Mouse (Mus musculus): ENCODE data around the gene Tarbp2. TPM values are rescaled to one million over a fixed set of nuclear protein-coding genes. Genes with fewer than 3 reads are reported as not detected.

The Tarbp2 gene
- polyA plus RNA-seq, 1 experiment from 2014 or later: 68.5 TPM

GRCm38 (mm10) chr15:102546246-102546645 is 28.3 kb downstream of the Tarbp2 start:
- Histone ChIP-seq H3K9ac (ENCODE audit: low read depth, low read length) (no peak overlapping the region), H3K4me2 (ENCODE audit: low read depth, low read length) (no peak overlapping the region), H3K36me3 (ENCODE audit: control insufficient read depth, insufficient read depth, low read length) (peaks cover 74% of the 10 kb centered on the region), H3K27ac (replicated peaks; ENCODE audit: low read depth, low read length) (no peak overlapping the region), H3K9me3 (ENCODE audit: control insufficient read depth, low read length) (no peaks in the 10 kb centered on the region), H3K4me3 (ENCODE audit: low read depth, low read length) (no peak overlapping the region), H3K27me3 (replicated peaks; ENCODE audit: control insufficient read depth, insufficient read depth, low read length) (no peaks in the 10 kb centered on the region), H3K4me1 (ENCODE audit: control insufficient read depth, insufficient read depth, low read length) (no peaks in the 10 kb centered on the region)
- DNase-seq (ENCODE audit: low spot score) (no peak), ATAC-seq (ENCODE audit: low read depth) (no peak)
- WGBS: 88% methylated on average over 3 of the region's 3 CpGs

DNA sequence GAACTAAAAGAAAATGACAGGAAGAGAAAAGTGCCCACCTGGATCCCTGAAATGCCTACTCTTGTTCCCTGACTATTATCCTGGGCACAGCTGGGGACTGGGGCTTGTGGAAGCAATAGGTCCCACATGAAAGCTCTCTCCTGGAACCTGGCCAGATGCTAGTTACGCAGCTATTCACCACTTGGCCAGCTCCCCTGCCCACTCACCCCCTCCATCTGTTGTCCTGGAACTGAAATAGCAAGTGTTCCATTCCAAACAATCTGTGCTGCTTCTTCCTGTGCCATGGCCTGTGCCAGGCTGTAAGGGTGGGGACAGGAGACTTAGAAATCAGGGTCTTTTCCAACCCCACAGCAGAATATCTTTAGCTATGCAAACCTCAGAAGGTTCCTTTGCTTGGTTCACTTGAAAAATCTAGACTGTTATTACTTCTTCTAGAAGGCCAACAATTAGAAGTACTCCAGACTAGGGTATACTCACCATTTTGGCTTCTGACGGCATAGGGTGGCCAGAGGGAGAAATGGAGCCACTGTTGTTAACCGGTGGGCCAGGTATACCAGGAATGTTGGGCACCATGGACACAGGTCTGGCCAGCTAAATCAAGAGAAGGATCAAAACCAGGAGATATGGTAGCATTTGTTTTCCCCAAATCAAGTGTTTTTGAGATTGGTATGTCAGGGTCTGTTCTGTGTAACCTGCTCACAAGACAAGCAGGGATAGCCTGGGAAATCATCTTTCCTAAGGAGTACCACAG is 28.9 kb downstream of the Tarbp2 start:
- Histone ChIP-seq H3K27ac (replicated peaks; ENCODE audit: low read depth, low read length) (no peak overlapping the region), H3K27me3 (replicated peaks; ENCODE audit: control insufficient read depth, insufficient read depth, low read length) (no peaks in the 10 kb centered on the region), H3K4me1 (ENCODE audit: control insufficient read depth, insufficient read depth, low read length) (no peaks in the 10 kb centered on the region), H3K4me2 (ENCODE audit: low read depth, low read length) (no peak overlapping the region), H3K9me3 (ENCODE audit: control insufficient read depth, low read length) (no peaks in the 10 kb centered on the region), H3K4me3 (ENCODE audit: low read depth, low read length) (no peak overlapping the region), H3K36me3 (ENCODE audit: control insufficient read depth, insufficient read depth, low read length) (peaks cover 74% of the 10 kb centered on the region), H3K9ac (ENCODE audit: low read depth, low read length) (no peak overlapping the region)
- DNase-seq (ENCODE audit: low spot score): peak; percentile 77
- ATAC-seq (ENCODE audit: low read depth): peak; percentile 63; the same call in 1 of the 2 replicates
- 84% methylated on average over 3 of the region's 3 CpGs for WGBS

DNA sequence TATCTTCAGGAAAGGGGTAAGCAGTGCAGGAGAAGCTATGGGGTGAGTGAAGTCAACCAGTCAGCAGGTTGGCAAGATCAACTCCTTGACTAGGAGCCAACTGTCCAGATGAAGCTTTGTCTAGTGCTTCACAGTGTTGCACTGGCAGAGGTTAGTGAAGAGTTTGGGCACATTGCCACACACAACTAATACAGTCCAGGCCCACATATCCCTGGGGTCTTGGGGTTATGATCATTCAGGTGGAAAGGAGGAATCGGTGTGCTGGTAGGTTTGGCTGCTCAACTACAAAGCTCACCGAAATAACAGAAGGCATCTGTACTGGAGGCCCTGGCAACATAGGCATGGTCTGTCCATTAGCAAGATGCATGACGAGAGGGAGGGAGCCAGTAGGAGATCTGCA is 29.5 kb downstream of the Tarbp2 start:
- no peaks in the 10 kb centered on the region for H3K9me3 ChIP-seq (ENCODE audit: control insufficient read depth, low read length)
- DNase-seq (ENCODE audit: low spot score) (no peak), ATAC-seq (ENCODE audit: low read depth) (no peak)
- no peak overlapping the region for H3K4me2 ChIP-seq (ENCODE audit: low read depth, low read length)
- H3K9ac ChIP-seq (ENCODE audit: low read depth, low read length): no peak overlapping the region
- peaks cover 74% of the 10 kb centered on the region for H3K36me3 ChIP-seq (ENCODE audit: control insufficient read depth, insufficient read depth, low read length)
- H3K4me3 ChIP-seq (ENCODE audit: low read depth, low read length): no peak overlapping the region
- H3K27me3 ChIP-seq (replicated peaks; ENCODE audit: control insufficient read depth, insufficient read depth, low read length): no peaks in the 10 kb centered on the region
- WGBS: 87% methylated on average over 3 of the region's 3 CpGs
- no peak overlapping the region for H3K27ac ChIP-seq (replicated peaks; ENCODE audit: low read depth, low read length)
- no peaks in the 10 kb centered on the region for H3K4me1 ChIP-seq (ENCODE audit: control insufficient read depth, insufficient read depth, low read length)

DNA sequence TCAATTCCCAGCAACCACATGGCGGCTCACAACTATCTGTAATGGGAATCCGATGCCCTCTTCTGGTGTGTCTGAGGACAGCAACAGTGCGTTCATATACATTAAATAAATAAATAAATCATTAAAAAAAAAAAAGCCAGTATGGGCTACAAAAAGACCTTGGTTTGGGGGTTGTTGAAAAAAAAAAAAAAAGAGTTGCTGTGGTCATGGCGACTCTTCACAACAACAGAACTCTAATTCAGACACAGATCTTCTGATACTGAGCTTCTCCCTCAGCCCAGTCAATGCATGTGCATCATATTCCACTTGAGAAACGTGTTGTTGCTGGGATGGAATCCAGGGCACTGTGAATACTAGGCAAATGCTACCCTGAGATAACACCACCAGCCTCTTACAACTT is 34.6 kb downstream of the Tarbp2 start:
- H3K27ac ChIP-seq (replicated peaks; ENCODE audit: low read depth, low read length): no peak overlapping the region
- WGBS: 95% methylated on average over 5 of the region's 5 CpGs
- ATAC-seq (ENCODE audit: low read depth) (no peak), DNase-seq (ENCODE audit: low spot score) (no peak)
- H3K27me3 ChIP-seq (replicated peaks; ENCODE audit: control insufficient read depth, insufficient read depth, low read length): no peaks in the 10 kb centered on the region
- H3K9me3 ChIP-seq (ENCODE audit: control insufficient read depth, low read length): no peaks in the 10 kb centered on the region
- H3K4me3 ChIP-seq (ENCODE audit: low read depth, low read length): no peak overlapping the region
- peaks cover 75% of the 10 kb centered on the region for H3K36me3 ChIP-seq (ENCODE audit: control insufficient read depth, insufficient read depth, low read length)
- H3K9ac ChIP-seq (ENCODE audit: low read depth, low read length): no peak overlapping the region
- H3K4me2 ChIP-seq (ENCODE audit: low read depth, low read length): no peak overlapping the region
- no peaks in the 10 kb centered on the region for H3K4me1 ChIP-seq (ENCODE audit: control insufficient read depth, insufficient read depth, low read length)

DNA sequence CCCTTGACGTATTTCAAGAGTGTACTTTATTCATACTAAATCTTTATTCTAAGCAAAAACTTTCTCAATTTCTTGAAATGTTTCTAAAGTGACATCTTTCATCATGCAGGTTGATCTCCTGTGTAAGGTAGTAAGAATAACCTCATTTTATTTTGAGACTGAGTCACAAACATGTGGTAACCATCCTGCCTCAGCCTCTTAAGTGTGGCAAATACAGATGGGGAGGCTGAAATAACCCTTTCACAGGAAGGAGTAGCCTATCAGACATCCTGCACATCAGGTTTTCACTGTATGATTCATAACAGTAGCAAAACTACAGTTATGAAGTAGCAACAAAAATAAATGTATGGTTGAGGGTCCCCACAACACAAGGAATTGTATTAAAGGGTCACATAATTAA is 37.6 kb downstream of the Tarbp2 start:
- no peaks in the 10 kb centered on the region for H3K27me3 ChIP-seq (replicated peaks; ENCODE audit: control insufficient read depth, insufficient read depth, low read length)
- H3K4me3 ChIP-seq (ENCODE audit: low read depth, low read length): no peak overlapping the region
- no peak overlapping the region for H3K4me2 ChIP-seq (ENCODE audit: low read depth, low read length)
- DNase-seq (ENCODE audit: low spot score) (no peak), ATAC-seq (ENCODE audit: low read depth) (no peak)
- WGBS: 98% methylated on average over 1 of the region's 1 CpGs
- no peak overlapping the region for H3K9ac ChIP-seq (ENCODE audit: low read depth, low read length)
- peaks cover 72% of the 10 kb centered on the region for H3K36me3 ChIP-seq (ENCODE audit: control insufficient read depth, insufficient read depth, low read length)
- H3K9me3 ChIP-seq (ENCODE audit: control insufficient read depth, low read length): no peaks in the 10 kb centered on the region
- no peak overlapping the region for H3K27ac ChIP-seq (replicated peaks; ENCODE audit: low read depth, low read length)
- H3K4me1 ChIP-seq (ENCODE audit: control insufficient read depth, insufficient read depth, low read length): no peaks in the 10 kb centered on the region

- Histone ChIP-seq H3K9ac (ENCODE audit: low read depth, low read length) (no peak overlapping the region), H3K4me1 (ENCODE audit: control insufficient read depth, insufficient read depth, low read length) (no peaks in the 10 kb centered on the region)
Observed at GRCm38 (mm10) chr15:102557580-102557979, 39.6 kb downstream of the Tarbp2 start.

GRCm38 (mm10) chr15:102562491-102562890 is 44.5 kb downstream of the Tarbp2 start:
- WGBS: 92% methylated on average over 1 of the region's 1 CpGs

More at GRCm38 (mm10) chr15:102557580-102557979, 39.6 kb downstream of the Tarbp2 start:
- H3K27me3 ChIP-seq (replicated peaks; ENCODE audit: control insufficient read depth, insufficient read depth, low read length): no peaks in the 10 kb centered on the region
- H3K27ac ChIP-seq (replicated peaks; ENCODE audit: low read depth, low read length): no peak overlapping the region
- no peak overlapping the region for H3K4me3 ChIP-seq (ENCODE audit: low read depth, low read length)
- H3K9me3 ChIP-seq (ENCODE audit: control insufficient read depth, low read length): no peaks in the 10 kb centered on the region
- no peak for ATAC-seq (ENCODE audit: low read depth)
- H3K4me2 ChIP-seq (ENCODE audit: low read depth, low read length): no peak overlapping the region
- peaks cover 56% of the 10 kb centered on the region for H3K36me3 ChIP-seq (ENCODE audit: control insufficient read depth, insufficient read depth, low read length)
- no peak for DNase-seq (ENCODE audit: low spot score)

DNA sequence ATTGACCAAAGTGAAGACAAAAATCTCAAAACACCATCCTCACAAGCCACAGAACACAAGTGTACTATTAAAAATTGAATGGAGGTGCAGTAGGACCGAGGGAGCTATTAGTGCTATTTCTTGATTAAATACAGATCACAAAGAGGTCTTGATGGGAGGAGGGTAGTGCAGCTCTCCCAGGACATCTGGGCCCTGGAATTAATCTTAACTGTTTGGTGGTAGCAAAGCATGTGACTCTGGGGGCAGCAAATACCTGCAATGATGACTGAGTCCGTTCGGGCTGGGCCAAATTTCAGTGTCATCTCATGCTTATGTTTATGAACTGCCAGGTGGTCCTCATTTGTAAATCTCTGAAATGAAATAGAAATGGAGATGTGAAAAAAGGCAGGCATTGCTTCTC is 45.1 kb downstream of the Tarbp2 start:
- Histone ChIP-seq H3K4me2 (ENCODE audit: low read depth, low read length) (no peak overlapping the region), H3K9ac (ENCODE audit: low read depth, low read length) (no peak overlapping the region), H3K9me3 (ENCODE audit: control insufficient read depth, low read length) (no peaks in the 10 kb centered on the region), H3K4me1 (ENCODE audit: control insufficient read depth, insufficient read depth, low read length) (no peaks in the 10 kb centered on the region), H3K4me3 (ENCODE audit: low read depth, low read length) (no peak overlapping the region), H3K36me3 (ENCODE audit: control insufficient read depth, insufficient read depth, low read length) (peaks cover 18% of the 10 kb centered on the region), H3K27me3 (replicated peaks; ENCODE audit: control insufficient read depth, insufficient read depth, low read length) (no peaks in the 10 kb centered on the region), H3K27ac (replicated peaks; ENCODE audit: low read depth, low read length) (no peak overlapping the region)
- ATAC-seq (ENCODE audit: low read depth) (no peak), DNase-seq (ENCODE audit: low spot score) (no peak)
- WGBS: 59% methylated on average over 3 of the region's 3 CpGs

More at GRCm38 (mm10) chr15:102562491-102562890, 44.5 kb downstream of the Tarbp2 start:
- H3K4me1 ChIP-seq (ENCODE audit: control insufficient read depth, insufficient read depth, low read length): no peaks in the 10 kb centered on the region
- H3K27me3 ChIP-seq (replicated peaks; ENCODE audit: control insufficient read depth, insufficient read depth, low read length): no peaks in the 10 kb centered on the region
- H3K9ac ChIP-seq (ENCODE audit: low read depth, low read length): no peak overlapping the region
- ATAC-seq (ENCODE audit: low read depth): no peak
- H3K27ac ChIP-seq (replicated peaks; ENCODE audit: low read depth, low read length): no peak overlapping the region
- no peak for DNase-seq (ENCODE audit: low spot score)
- H3K9me3 ChIP-seq (ENCODE audit: control insufficient read depth, low read length): no peaks in the 10 kb centered on the region
- no peak overlapping the region for H3K4me3 ChIP-seq (ENCODE audit: low read depth, low read length)
- H3K36me3 ChIP-seq (ENCODE audit: control insufficient read depth, insufficient read depth, low read length): peaks cover 18% of the 10 kb centered on the region
- H3K4me2 ChIP-seq (ENCODE audit: low read depth, low read length): no peak overlapping the region

GRCm38 (mm10) chr15:102563681-102564080 is 45.7 kb downstream of the Tarbp2 start:
- Histone ChIP-seq H3K36me3 (ENCODE audit: control insufficient read depth, insufficient read depth, low read length) (peaks cover 18% of the 10 kb centered on the region), H3K27ac (replicated peaks; ENCODE audit: low read depth, low read length) (no peak overlapping the region)
- WGBS: 87% methylated on average over 5 of the region's 5 CpGs

More at GRCm38 (mm10) chr15:102563681-102564080, 45.7 kb downstream of the Tarbp2 start:
- Histone ChIP-seq H3K4me2 (ENCODE audit: low read depth, low read length) (no peak overlapping the region), H3K4me3 (ENCODE audit: low read depth, low read length) (no peak overlapping the region), H3K4me1 (ENCODE audit: control insufficient read depth, insufficient read depth, low read length) (no peaks in the 10 kb centered on the region), H3K9ac (ENCODE audit: low read depth, low read length) (no peak overlapping the region), H3K27me3 (replicated peaks; ENCODE audit: control insufficient read depth, insufficient read depth, low read length) (no peaks in the 10 kb centered on the region), H3K9me3 (ENCODE audit: control insufficient read depth, low read length) (no peaks in the 10 kb centered on the region)
- DNase-seq (ENCODE audit: low spot score): no peak
- ATAC-seq (ENCODE audit: low read depth): no peak
